Mouse (Mus musculus) midbrain, embryonic 11.5 days (tissue): Measurements from ENCODE around the gene Pdzd4. TPM values are rescaled to one million over a fixed set of nuclear protein-coding genes. Genes with fewer than 3 reads are reported as not detected.

Source experiments
- ATAC-seq: fragments of 200-750 bp; cut with Nextera tagmentation; 2 replicates; pipeline ENCODE4 v1.8.0; 2017; ENCODE audit warnings: moderate TSS enrichment, moderate library complexity; ENCODE audit not compliant: low FRiP score
- DNase-seq: peaks from one replicate; pipeline ENCODE4 v3.0.0; 2015; ENCODE audit warnings: low spot score; ENCODE audit errors: missing footprints
- H3K27ac ChIP-seq: fragments of 300-500 bp; sonication (generic); 2 replicates; pipeline ENCODE4 v1.5.1; 2014; ENCODE audit warnings: low read depth, low read length
- H3K27me3 ChIP-seq: fragments of 300-500 bp; sonication (generic); 2 replicates; pipeline ENCODE4 v1.6.1; 2014; ENCODE audit warnings: mild to moderate bottlenecking, low read length, moderate library complexity, mixed read lengths; ENCODE audit not compliant: control insufficient read depth, insufficient read depth
- H3K36me3 ChIP-seq: fragments of 300-500 bp; sonication (generic); 2 replicates; pipeline ENCODE4 v1.6.1; 2014; ENCODE audit warnings: mild to moderate bottlenecking, low read length, moderate library complexity, mixed read lengths; ENCODE audit not compliant: control insufficient read depth, insufficient read depth
- H3K4me1 ChIP-seq: fragments of 300-500 bp; sonication (generic); 2 replicates; pipeline ENCODE4 v1.6.1; 2014; ENCODE audit warnings: low read length; ENCODE audit not compliant: control insufficient read depth, insufficient read depth
- H3K4me2 ChIP-seq: fragments of 300-500 bp; sonication (generic); 2 replicates; pipeline ENCODE4 v1.6.1; 2014; ENCODE audit warnings: mild to moderate bottlenecking, moderate library complexity
- H3K4me3 ChIP-seq: fragments of 300-500 bp; sonication (generic); 2 replicates; pipeline ENCODE4 v1.5.1; 2014; ENCODE audit warnings: low read depth, low read length
- H3K9ac ChIP-seq: fragments of 300-500 bp; sonication (generic); 2 replicates; pipeline ENCODE4 v1.6.1; 2014; ENCODE audit warnings: low read length
- H3K9me3 ChIP-seq: fragments of 300-500 bp; sonication (generic); 2 replicates; pipeline ENCODE4 v1.6.1; 2016; ENCODE audit warnings: low read length; ENCODE audit not compliant: control insufficient read depth
- WGBS: fragments of 180-500 bp; shearing (Covaris S2); extraction: QIAGEN DNeasy Blood & Tissue Kit; methylation state at CpG from one replicate; pipeline ENCODE4 v1.1.7; 2014; 5-methylcytosine and 5-hydroxymethylcytosine counted together
- polyA plus RNA-seq: library from polyadenylated mRNA; unstranded; fragments of >200 nt; fragmentation: Nextera tagmentation; extraction: Ambion mirVana; gene quantifications from 2 replicates; pipeline ENCODE4 v1.2.1, GENCODE M21; 2014

Pdzd4 gene
- polyA plus RNA-seq, 1 experiment from 2014 or later: 1.1 TPM

DNA sequence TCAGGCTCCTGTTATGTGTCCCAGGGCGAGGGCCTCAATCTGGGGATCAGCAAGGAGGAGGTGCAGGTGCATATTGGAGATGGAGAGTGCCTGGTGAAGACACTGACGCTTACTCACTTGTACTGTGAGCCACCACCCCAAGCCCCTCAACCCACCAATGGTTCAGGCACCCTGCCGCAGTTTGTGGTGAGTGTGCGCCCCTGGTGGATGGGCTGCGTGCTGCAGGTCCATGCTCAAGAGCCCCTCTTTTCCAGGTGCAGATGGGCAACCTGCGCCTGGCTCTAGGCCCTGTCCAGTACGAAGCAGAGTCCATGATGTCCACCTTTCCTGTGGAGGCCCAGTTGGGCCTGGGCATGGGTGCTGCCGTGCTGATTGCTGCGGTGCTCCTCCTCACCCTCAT, 57.5 kb downstream of the Pdzd4 start:
- no peak for DNase-seq
- ATAC-seq: no peak
- Histone ChIP-seq H3K9ac (no peak overlapping the region), H3K36me3 (no peaks in the 10 kb centered on the region), H3K4me3 (no peak overlapping the region), H3K27me3 (no peaks in the 10 kb centered on the region), H3K4me2 (no peak overlapping the region), H3K9me3 (no peaks in the 10 kb centered on the region), H3K27ac (no peak overlapping the region), H3K4me1 (no peaks in the 10 kb centered on the region)
- WGBS: 63% methylated on average over 9 of the region's 9 CpGs

DNA sequence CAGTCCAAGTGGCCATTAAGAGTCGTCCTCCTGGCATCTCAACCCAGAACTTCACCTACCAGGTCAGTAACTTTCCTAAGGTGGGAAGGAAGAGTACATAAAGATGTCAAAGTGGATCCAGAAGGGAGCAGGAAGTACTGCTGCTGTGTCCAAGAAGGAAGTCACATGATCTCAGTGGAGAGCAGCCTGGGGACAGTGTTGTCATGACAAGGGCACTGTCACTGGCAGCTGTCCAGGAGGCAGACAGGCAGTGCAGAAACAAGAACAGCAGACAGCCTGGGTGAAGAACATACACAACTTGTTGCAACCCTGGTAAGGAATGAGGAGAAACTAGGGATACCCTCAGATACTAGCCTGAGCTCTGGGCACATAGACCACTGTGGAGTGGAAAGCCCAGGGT, 59.5 kb downstream of the Pdzd4 start:
- DNase-seq (no peak), ATAC-seq (no peak)
- Histone ChIP-seq H3K4me1 (no peaks in the 10 kb centered on the region), H3K4me3 (no peak overlapping the region), H3K27me3 (no peaks in the 10 kb centered on the region), H3K9ac (no peak overlapping the region), H3K36me3 (no peaks in the 10 kb centered on the region), H3K9me3 (no peaks in the 10 kb centered on the region), H3K4me2 (no peak overlapping the region), H3K27ac (no peak overlapping the region)
- WGBS: 56% methylated on average over 1 of the region's 1 CpGs

DNA sequence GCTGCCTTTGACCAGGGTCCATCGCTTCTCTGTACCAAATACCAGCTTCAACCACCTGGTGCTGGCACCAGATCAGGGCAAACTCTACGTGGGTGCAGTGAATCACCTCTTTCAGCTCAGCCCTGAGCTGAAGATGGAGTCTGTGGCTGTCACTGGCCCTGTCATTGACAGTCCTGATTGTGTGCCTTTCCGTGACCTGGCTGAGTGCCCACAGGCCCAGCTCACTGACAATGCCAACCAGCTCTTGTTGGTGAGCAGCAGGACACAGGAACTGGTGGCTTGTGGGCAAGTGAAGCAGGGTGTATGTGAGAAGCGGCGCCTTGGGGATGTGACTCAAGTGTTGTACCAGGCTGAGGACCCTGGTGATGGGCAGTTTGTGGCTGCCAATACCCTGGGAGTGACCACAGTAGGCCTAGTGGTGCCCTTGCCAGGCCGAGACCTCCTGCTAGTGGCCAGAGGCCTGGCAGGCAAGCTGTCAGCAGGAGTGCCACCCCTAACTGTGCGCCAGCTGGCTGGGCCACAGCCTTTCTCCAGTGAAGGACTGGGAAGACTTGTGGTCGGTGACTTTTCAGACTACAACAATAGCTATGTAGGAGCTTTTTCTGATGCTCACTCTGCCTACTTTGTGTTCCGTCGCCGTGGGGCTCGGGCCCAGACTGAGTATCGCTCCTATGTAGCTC, 66.0 kb downstream of the Pdzd4 start:
- H3K4me1 ChIP-seq: no peaks in the 10 kb centered on the region
- no peak for ATAC-seq
- H3K9me3 ChIP-seq: no peaks in the 10 kb centered on the region

DNA sequence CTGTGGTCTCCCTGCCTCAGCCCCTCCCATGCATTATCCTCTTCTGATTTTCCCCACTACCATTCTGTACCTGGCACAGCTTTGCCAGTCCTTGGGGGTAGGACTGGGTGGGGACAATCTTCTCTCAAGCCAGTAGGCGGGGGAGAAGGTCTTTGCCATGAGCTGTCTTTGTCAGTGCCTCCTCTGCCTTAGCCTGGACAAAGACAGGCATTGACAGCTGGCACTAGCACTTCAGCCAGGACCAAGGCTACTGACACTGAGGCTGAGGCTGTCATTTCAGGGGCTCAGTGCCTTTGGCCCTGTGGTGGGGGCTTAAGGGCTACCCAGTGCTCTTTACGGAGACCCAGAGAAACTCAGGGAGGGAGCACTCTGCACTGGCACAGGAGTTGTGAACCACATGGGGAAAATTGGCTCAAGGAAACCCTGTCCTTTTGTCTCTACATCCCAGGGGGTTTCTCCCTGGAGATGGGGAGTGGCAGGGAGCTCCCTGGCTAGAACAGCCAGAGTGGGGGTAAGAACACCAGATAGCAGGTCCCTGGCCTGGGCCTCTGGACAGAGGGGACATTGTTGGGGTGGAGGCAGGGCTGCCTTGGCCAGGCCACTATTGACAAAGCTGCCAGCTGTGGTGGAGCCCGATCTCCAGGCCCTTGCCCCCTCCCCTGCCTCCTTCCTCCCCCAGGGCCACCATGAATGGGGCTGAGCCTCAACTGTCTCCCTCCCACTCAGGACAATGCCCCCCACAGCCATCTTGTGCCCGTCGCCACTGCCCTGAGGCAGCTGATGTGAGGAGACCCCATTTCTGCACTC, 68.2 kb downstream of the Pdzd4 start, which contains the start of gene Plxnb3:
Gene Plxnb3 (plus strand): TSS at position 757 of the 807 bp plus-strand sequence.
- H3K27ac ChIP-seq: no peak within 1 kb of the TSS

More for the DNA sequence above, 66.0 kb downstream of the Pdzd4 start:
- Histone ChIP-seq H3K27me3 (no peaks in the 10 kb centered on the region), H3K27ac (no peak overlapping the region), H3K4me2 (no peak overlapping the region), H3K4me3 (no peak overlapping the region), H3K9ac (no peak overlapping the region), H3K36me3 (no peaks in the 10 kb centered on the region)
- WGBS: 82% methylated on average over 13 of the region's 13 CpGs
- DNase-seq: no peak

DNA sequence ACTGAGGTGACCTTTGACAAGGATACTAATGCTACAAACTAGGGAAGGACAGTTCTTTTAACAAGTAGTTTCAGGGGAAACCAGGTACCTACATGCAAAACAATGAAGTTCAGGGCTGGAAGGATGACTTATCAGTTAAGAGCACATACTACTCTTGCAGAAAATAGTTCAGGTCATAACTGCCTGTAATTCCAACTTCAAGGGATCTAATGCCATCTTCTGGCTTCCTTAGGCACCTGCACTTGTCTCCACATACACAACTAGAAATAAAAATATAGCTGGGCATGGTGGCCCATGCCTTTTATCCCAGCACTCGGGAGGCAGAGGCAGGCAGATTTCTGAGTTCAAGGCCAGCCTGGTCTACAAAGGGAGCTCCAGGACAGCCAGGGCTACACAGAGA, 75.8 kb downstream of the Pdzd4 start:
- no peak for ATAC-seq

More for the DNA sequence above, 68.2 kb downstream of the Pdzd4 start, which contains the start of gene Plxnb3:
- ATAC-seq (no peak), DNase-seq (no peak)
- 64% methylated on average over 5 of the region's 5 CpGs for WGBS
- Histone ChIP-seq H3K4me2 (no peak within 1 kb of the TSS), H3K36me3 (no peaks in the 10 kb centered on the region), H3K27me3 (no peaks in the 10 kb centered on the region), H3K4me1 (no peaks in the 10 kb centered on the region), H3K9ac (no peak within 1 kb of the TSS), H3K9me3 (no peaks in the 10 kb centered on the region), H3K4me3 (no peak within 1 kb of the TSS)

DNA sequence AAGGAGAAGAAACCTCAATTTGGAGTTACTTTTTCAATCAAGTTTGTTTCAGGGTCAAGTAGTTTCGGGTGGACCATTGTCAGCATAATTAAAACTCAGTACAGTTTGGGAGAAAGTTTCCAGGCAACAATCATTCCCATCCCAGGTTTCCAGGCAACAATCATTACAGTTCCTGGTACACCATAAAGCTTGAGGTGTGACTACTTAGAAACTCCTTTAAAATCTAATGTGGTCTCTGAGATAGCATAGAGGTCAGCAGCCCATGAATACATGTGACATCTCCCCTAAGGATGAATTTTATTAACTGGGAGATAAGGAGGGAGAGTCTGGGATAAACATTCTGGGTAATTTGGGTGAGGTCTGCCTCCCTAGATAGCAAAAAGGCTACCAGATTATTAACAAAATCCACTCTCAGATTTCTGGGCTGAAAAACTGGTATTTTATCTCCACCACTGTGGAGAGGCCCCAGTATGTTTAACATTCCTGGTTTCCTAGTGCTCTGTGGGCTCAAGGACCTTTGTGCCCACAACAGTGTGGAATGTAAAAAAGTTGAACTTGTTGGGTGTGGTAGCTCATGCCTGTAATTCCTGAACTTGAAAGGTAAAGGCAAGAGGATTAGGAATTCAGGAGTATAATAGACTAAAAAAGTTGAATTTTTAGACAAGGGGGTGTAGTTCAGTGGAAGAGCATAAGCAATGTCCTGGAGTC, 79.8 kb downstream of the Pdzd4 start:
- WGBS: 79% methylated on average over 1 of the region's 1 CpGs
- Histone ChIP-seq H3K27me3 (no peaks in the 10 kb centered on the region), H3K36me3 (no peaks in the 10 kb centered on the region)

More for the DNA sequence above, 75.8 kb downstream of the Pdzd4 start:
- Histone ChIP-seq H3K9ac (no peak overlapping the region), H3K27ac (no peak overlapping the region), H3K4me1 (no peaks in the 10 kb centered on the region), H3K9me3 (no peaks in the 10 kb centered on the region), H3K27me3 (no peaks in the 10 kb centered on the region), H3K36me3 (no peaks in the 10 kb centered on the region), H3K4me3 (no peak overlapping the region), H3K4me2 (no peak overlapping the region)
- DNase-seq: no peak
- 95% methylated on average over 1 of the region's 1 CpGs for WGBS

More for the DNA sequence above, 79.8 kb downstream of the Pdzd4 start:
- Histone ChIP-seq H3K9ac (no peak overlapping the region), H3K4me2 (no peak overlapping the region), H3K4me1 (no peaks in the 10 kb centered on the region), H3K4me3 (no peak overlapping the region), H3K27ac (no peak overlapping the region), H3K9me3 (no peaks in the 10 kb centered on the region)
- DNase-seq (no peak), ATAC-seq (no peak)

Other genes with a start within 250 kb of the Pdzd4 start
- gene Dusp9, start 185.6 kb downstream of the Pdzd4 start, polyA plus RNA-seq: 1.7 and 2.1 TPM in 2 replicates
- gene Pnck, start 164.9 kb downstream of the Pdzd4 start, polyA plus RNA-seq: 13.0 and 14.5 TPM in 2 replicates
- gene Slc6a8, start 151.8 kb downstream of the Pdzd4 start, polyA plus RNA-seq: 6.0 and 6.6 TPM in 2 replicates
- gene Bcap31, start 108.8 kb downstream of the Pdzd4 start, polyA plus RNA-seq: 144 and 154 TPM in 2 replicates
- gene Abcd1, start 108.4 kb downstream of the Pdzd4 start, polyA plus RNA-seq: 6.7 and 7.1 TPM in 2 replicates
- gene Plxnb3, start 67.9 kb downstream of the Pdzd4 start, polyA plus RNA-seq: not detected in 2 replicates
- gene Srpk3, start 50.6 kb downstream of the Pdzd4 start, polyA plus RNA-seq: 0.72 and 0.78 TPM in 2 replicates
- gene Idh3g, start 38.1 kb downstream of the Pdzd4 start, polyA plus RNA-seq: 182 and 185 TPM in 2 replicates
- gene Ssr4, start 37.9 kb downstream of the Pdzd4 start, polyA plus RNA-seq: 123 and 125 TPM in 2 replicates
- gene Avpr2, start 67.1 kb upstream of the Pdzd4 start, polyA plus RNA-seq: not detected in 2 replicates
- gene L1cam, start 71.1 kb upstream of the Pdzd4 start, polyA plus RNA-seq: 18.3 and 21.3 TPM in 2 replicates
- 1.7 and 2.1 TPM in 2 replicates for gene Arhgap4, start 96.9 kb upstream of the Pdzd4 start, polyA plus RNA-seq
- 117 and 121 TPM in 2 replicates for gene Naa10, start 97.0 kb upstream of the Pdzd4 start, polyA plus RNA-seq
- 14.4 and 17.6 TPM in 2 replicates for gene Renbp, start 105.9 kb upstream of the Pdzd4 start, polyA plus RNA-seq
- 74.5 and 75.1 TPM in 2 replicates for gene Hcfc1, start 141.4 kb upstream of the Pdzd4 start, polyA plus RNA-seq
- gene Irak1, start 198.9 kb upstream of the Pdzd4 start, polyA plus RNA-seq: 30.5 and 31.6 TPM in 2 replicates